Mouse (Mus musculus) intestine, embryonic 16.5 days (tissue): ENCODE measurements around the gene Ddx24. TPM values are rescaled to one million over a fixed set of nuclear protein-coding genes. Genes with fewer than 3 reads are reported as not detected.
"Not testable (repeated sequence)": the region's sequence is repeated elsewhere in the genome, so short reads cannot be mapped to it uniquely, and the experiment has no call there.

Experiments
- ATAC-seq: fragments of 200-750 bp; cut with Nextera tagmentation; 2 replicates; pipeline ENCODE4 v1.8.0; 2017; ENCODE audit warnings: moderate TSS enrichment, moderate library complexity
- H3K27ac ChIP-seq: fragments of 300-500 bp; sonication (generic); 2 replicates; pipeline ENCODE4 v1.5.1; 2014; ENCODE audit warnings: mild to moderate bottlenecking, low read length
- H3K27me3 ChIP-seq: fragments of 300-500 bp; sonication (generic); replicated peaks from 2 replicates; pipeline ENCODE4 v1.6.1; 2014; ENCODE audit warnings: low read length, control low read depth, mixed read lengths; ENCODE audit not compliant: control insufficient read depth, insufficient read depth
- H3K36me3 ChIP-seq: fragments of 300-500 bp; sonication (generic); 2 replicates; pipeline ENCODE4 v1.6.1; 2014; ENCODE audit warnings: low read length, control low read depth; ENCODE audit not compliant: control insufficient read depth, insufficient read depth
- H3K4me1 ChIP-seq: fragments of 300-500 bp; sonication (generic); 2 replicates; pipeline ENCODE4 v1.6.1; 2014; ENCODE audit warnings: low read length, control low read depth, mixed read lengths; ENCODE audit not compliant: control insufficient read depth, insufficient read depth
- H3K4me2 ChIP-seq: fragments of 300-500 bp; sonication (generic); 2 replicates; pipeline ENCODE4 v1.6.1; 2014; ENCODE audit warnings: low read depth, low read length, control low read depth
- H3K4me3 ChIP-seq: fragments of 300-500 bp; sonication (generic); 2 replicates; pipeline ENCODE4 v1.5.1; 2014; ENCODE audit warnings: mild to moderate bottlenecking, low read length
- H3K9ac ChIP-seq: fragments of 300-500 bp; sonication (generic); 2 replicates; pipeline ENCODE4 v1.6.1; 2014; ENCODE audit warnings: low read depth, low read length
- H3K9me3 ChIP-seq: fragments of 300-500 bp; sonication (generic); 2 replicates; pipeline ENCODE4 v1.6.1; 2016; ENCODE audit warnings: low read length, control low read depth; ENCODE audit not compliant: control insufficient read depth
- WGBS: fragments of 180-500 bp; shearing (Covaris S2); extraction: QIAGEN DNeasy Blood & Tissue Kit; methylation state at CpG from one replicate; pipeline ENCODE4 v1.1.7; 2014; 5-methylcytosine and 5-hydroxymethylcytosine counted together
- polyA plus RNA-seq: library from polyadenylated mRNA; unstranded; fragments of >200 nt; fragmentation: Nextera tagmentation; extraction: Ambion mirVana; gene quantifications from 2 replicates; pipeline ENCODE4 v1.2.1, GENCODE M21; 2015

Ddx24 gene
- polyA plus RNA-seq = 68.2 and 85.0 TPM in 2 replicates

DNA sequence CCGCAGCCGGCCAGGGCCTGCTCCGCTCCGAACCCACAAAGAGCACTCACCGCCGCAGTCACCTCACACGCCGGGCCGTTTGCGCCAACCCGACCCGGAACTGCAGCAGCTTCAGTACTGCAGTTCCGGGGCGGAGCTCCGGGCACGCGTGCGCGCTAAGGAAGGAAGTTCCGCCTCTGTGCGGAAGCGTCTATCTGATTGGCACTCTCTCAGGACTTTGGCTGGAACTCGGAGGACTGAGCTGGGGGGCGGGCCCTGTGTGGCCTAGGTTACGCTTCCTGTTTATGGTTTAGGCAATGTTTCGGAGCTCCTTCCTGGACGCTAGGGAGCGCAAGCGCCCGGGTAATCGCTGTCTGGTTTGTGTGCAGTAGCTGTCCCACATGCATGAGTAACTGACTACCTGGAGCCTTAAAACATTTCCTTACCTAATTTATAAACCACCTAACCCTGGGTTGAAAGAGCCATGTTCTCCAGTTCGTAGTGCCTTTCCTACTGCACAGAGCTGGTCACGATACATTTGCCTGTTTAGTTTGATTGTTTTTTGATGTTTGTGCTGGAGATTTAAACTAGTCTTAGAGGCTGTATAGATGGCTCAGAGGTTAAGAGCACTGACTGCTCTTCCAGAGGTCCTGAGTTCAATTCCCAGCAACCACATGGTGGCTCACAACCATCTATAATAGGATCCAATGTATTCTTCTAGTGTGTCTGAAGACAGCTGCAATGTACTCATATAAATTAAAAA is at the start of gene Ddx24:
Gene Ddx24 (minus strand): TSS at position 102 of the 742 bp plus-strand sequence.
- no peak within 1 kb of the TSS for H3K27ac ChIP-seq
- under 1% methylated on average over 33 of the region's 33 CpGs for WGBS

GRCm38 (mm10) chr12:103474481-103474880 is 48.9 kb upstream of the Ddx24 start:
- Histone ChIP-seq H3K9me3 (no peaks in the 10 kb centered on the region), H3K27ac (no peak overlapping the region), H3K4me2 (no peak overlapping the region), H3K36me3 (no peaks in the 10 kb centered on the region), H3K9ac (no peak overlapping the region), H3K4me3 (no peak overlapping the region), H3K4me1 (no peaks in the 10 kb centered on the region; the same call in 1 of the 2 replicates), H3K27me3 (no peaks in the 10 kb centered on the region)
- ATAC-seq = no peak
- 41% methylated on average over 2 of the region's 2 CpGs for WGBS

More for the DNA sequence above, at the start of gene Ddx24:
- Histone ChIP-seq H3K9ac (peak within 1 kb of the TSS; percentile 83), H3K4me2 (peak within 1 kb of the TSS; percentile 89), H3K4me1 (peaks cover 26% of the 10 kb centered on the region), H3K27me3 (no peaks in the 10 kb centered on the region), H3K9me3 (no peaks in the 10 kb centered on the region), H3K36me3 (peaks cover 6% of the 10 kb centered on the region; the same call in 1 of the 2 replicates), H3K4me3 (peak within 1 kb of the TSS; percentile 89)
- peak; percentile 100 for ATAC-seq

GRCm38 (mm10) chr12:103457140-103457539 is 31.5 kb upstream of the Ddx24 start, which contains the start of gene Ifi27l2b:
Gene Ifi27l2b, minus strand, starts transcription at chr12:103457223.
- Histone ChIP-seq H3K27ac (no peak within 1 kb of the TSS; the same call in 1 of the 2 replicates), H3K9ac (no peak within 1 kb of the TSS), H3K36me3 (no peaks in the 10 kb centered on the region), H3K27me3 (no peaks in the 10 kb centered on the region), H3K4me3 (no peak within 1 kb of the TSS), H3K4me1 (no peaks in the 10 kb centered on the region), H3K4me2 (no peak within 1 kb of the TSS), H3K9me3 (no peaks in the 10 kb centered on the region)
- WGBS = 51% methylated on average over 3 of the region's 3 CpGs
- ATAC-seq = peak; percentile 97

DNA sequence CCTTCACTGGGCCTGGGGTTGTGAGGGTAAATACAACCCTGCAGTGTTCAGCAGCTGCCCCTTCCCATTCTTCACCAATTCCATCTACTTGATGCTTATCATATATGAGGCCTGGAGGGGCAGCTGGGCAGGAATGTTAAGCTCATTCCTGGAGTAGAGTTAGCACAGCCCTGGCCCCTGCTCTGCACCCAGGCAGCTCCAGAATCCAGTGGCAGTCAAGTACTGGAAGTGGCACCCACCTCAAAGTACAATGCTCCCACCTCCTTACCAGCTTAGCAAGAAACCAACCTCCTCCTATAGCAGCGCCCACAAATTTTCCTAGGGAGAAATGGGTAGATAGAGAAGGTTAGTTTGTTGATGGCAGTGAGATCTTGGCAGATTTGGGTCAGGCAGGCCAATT is 31.1 kb upstream of the Ddx24 start:
- ATAC-seq = peak; percentile 70
- H3K9ac ChIP-seq, H3K9me3 ChIP-seq, H3K36me3 ChIP-seq, H3K4me3 ChIP-seq, H3K4me2 ChIP-seq, H3K27ac ChIP-seq, H3K4me1 ChIP-seq, H3K27me3 ChIP-seq: not testable (repeated sequence)
- no CpG with 5 or more reads among the region's 1 CpGs for WGBS

- no peak overlapping the region for H3K4me3 ChIP-seq
- no peak for ATAC-seq
- H3K27me3 ChIP-seq = no peaks in the 10 kb centered on the region
- no peaks in the 10 kb centered on the region for H3K4me1 ChIP-seq
- no peaks in the 10 kb centered on the region for H3K9me3 ChIP-seq
- H3K9ac ChIP-seq = no peak overlapping the region
- no peaks in the 10 kb centered on the region for H3K36me3 ChIP-seq
- no peak overlapping the region for H3K4me2 ChIP-seq
- no peak overlapping the region for H3K27ac ChIP-seq
Measured at GRCm38 (mm10) chr12:103453361-103453760, 27.7 kb upstream of the Ddx24 start.

- Histone ChIP-seq H3K36me3 (no peaks in the 10 kb centered on the region), H3K9me3 (no peaks in the 10 kb centered on the region), H3K4me2 (no peak overlapping the region), H3K9ac (no peak overlapping the region), H3K4me1 (no peaks in the 10 kb centered on the region), H3K4me3 (no peak overlapping the region), H3K27ac (no peak overlapping the region), H3K27me3 (no peaks in the 10 kb centered on the region)
- ATAC-seq = no peak
- 74% methylated on average over 3 of the region's 3 CpGs for WGBS
Measured at GRCm38 (mm10) chr12:103445060-103445459, 19.4 kb upstream of the Ddx24 start.

- H3K27me3 ChIP-seq, H3K27ac ChIP-seq, H3K4me3 ChIP-seq, H3K36me3 ChIP-seq, H3K4me1 ChIP-seq, H3K9ac ChIP-seq, ATAC-seq, H3K9me3 ChIP-seq, H3K4me2 ChIP-seq: not testable (repeated sequence)
- WGBS = 30% methylated on average over 6 of the region's 7 CpGs
Measured at GRCm38 (mm10) chr12:103444261-103444660, 18.6 kb upstream of the Ddx24 start.

- ATAC-seq = no peak
- Histone ChIP-seq H3K4me2 (no peak within 1 kb of the TSS), H3K9ac (no peak within 1 kb of the TSS), H3K4me1 (no peaks in the 10 kb centered on the region), H3K36me3 (no peaks in the 10 kb centered on the region), H3K27me3 (no peaks in the 10 kb centered on the region), H3K4me3 (no peak within 1 kb of the TSS), H3K9me3 (no peaks in the 10 kb centered on the region), H3K27ac (no peak within 1 kb of the TSS)
- 50% methylated on average over 3 of the region's 3 CpGs for WGBS
Measured at GRCm38 (mm10) chr12:103443524-103443923, 17.9 kb upstream of the Ddx24 start, which contains the start of gene Ifi27l2a. Gene Ifi27l2a, minus strand, starts transcription at chr12:103443680.

DNA sequence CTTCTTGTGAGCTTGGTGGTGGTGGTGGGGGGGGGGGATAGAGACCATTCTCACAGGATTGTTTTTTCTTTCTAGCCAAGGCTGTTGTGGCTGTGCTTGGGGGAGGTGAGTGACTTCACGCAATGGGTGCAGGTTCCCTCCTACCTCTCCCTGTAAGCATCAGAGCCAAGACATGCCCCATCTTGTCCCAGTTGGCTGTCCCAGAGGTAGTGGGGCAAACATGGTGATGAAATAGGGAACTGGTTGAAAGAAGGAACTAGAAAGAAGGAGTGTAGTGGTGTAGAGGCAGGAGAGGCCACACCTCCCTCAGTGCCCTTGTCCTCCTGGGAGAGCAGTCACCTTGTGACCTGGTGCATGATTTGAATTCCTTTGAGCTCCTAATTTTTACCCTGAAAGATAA is 12.0 kb upstream of the Ddx24 start:
- no peaks in the 10 kb centered on the region for H3K36me3 ChIP-seq
- no peak overlapping the region for H3K4me3 ChIP-seq
- ATAC-seq = no peak
- no peak overlapping the region for H3K9ac ChIP-seq
- H3K27me3 ChIP-seq = no peaks in the 10 kb centered on the region
- no peak overlapping the region for H3K4me2 ChIP-seq
- H3K4me1 ChIP-seq = 0 out of 2 replicates have a peak, but pooled peaks cover 3% of the 10 kb centered on the region
- 83% methylated on average over 1 of the region's 1 CpGs for WGBS
- H3K27ac ChIP-seq = no peak overlapping the region
- H3K9me3 ChIP-seq = no peaks in the 10 kb centered on the region
